ENCODE assay signal across 14 mouse cellular contexts in the genomic region with DNA sequence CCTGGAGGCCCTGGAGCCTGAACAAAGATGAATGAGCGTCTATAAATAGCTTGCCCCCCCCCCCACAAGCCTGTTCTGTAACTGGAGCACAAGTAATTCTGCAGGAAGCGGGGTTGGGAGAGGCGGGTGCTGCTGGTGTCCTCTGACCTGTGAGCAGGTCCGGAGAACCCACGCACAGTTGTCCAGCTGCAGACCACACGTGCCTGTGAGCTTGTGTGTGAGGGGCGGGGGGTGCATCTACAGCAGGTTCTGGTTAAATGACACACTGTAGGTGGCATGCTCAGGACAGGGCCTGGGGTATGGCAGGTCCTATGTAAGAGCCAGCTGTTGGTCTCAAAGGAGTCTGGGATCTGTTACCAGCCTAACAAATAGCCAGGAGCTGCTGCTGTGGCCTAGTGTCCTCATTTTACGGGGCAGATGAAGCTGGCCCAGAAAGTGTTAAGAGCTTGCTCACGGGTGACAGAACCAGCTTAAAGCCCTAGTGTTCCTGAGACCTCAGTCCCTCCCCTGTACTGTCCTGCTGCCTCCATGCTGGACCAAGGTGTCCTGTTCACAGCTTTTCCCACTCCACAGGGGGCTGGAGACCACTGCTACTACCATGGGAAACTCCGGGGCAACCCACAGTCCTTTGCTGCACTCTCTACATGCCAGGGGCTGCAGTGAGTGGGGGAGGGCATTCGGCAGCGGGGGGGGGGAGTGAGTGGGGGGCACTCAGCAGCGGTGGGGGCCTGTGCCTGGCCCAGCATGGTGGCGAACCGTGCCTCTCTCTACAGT. TPM values are rescaled to one million over a fixed set of nuclear protein-coding genes. Genes with fewer than 3 reads are reported as not detected.
DNase-seq lines count a peak whose midpoint lies in the region; ATAC-seq and TF ChIP-seq lines count a peak whose summit lies in the region.
"Had no signal": no experiment of that assay in that cellular context is flagged by ENCODE, and none has a peak within 500 bp of the region (broad histone marks: within the 10 kb centered on the region; RNA-seq: fewer than 3 reads in every experiment).

No protein-coding gene starts in this region.

- no peak for ATAC-seq in heart, embryonic 12.5 days (ENCODE audit: insufficient number of reproducible peaks, low FRiP score)
- ATAC-seq in midbrain, embryonic 13.5 days, result no peak
- ATAC-seq in midbrain, postnatal 0 days (ENCODE audit: low FRiP score), result no peak
- ATAC-seq in embryonic facial prominence, embryonic 11.5 days (replicated peaks; ENCODE audit: insufficient number of reproducible peaks, low FRiP score, low TSS enrichment, low read depth), result no peak
- no peak for ATAC-seq in neural tube, embryonic 15.5 days (ENCODE audit: low FRiP score)

- H3K4me1 ChIP-seq in heart, embryonic 12.5 days (replicated peaks), result peaks cover 41% of the 10 kb centered on the region
- peaks cover 69% of the 10 kb centered on the region for H3K4me1 ChIP-seq in midbrain, embryonic 13.5 days (replicated peaks)
- peaks cover 5% of the 10 kb centered on the region; the same call in 1 of the 2 replicates for H3K4me1 ChIP-seq in midbrain, postnatal 0 days (ENCODE audit: insufficient read depth, low read length)
- peaks cover 24% of the 10 kb centered on the region for H3K4me1 ChIP-seq in embryonic facial prominence, embryonic 11.5 days (ENCODE audit: control insufficient read depth, insufficient read depth, low read length)
- peaks cover 54% of the 10 kb centered on the region for H3K4me1 ChIP-seq in neural tube, embryonic 15.5 days

- intact Hi-C loops in heart, postnatal 14 days (cut with DNase I), result loop anchor here (5.0 kb wide), 1 partner anchor 221 kb away; no protein-coding TSS in a partner anchor

- no peak for TF ChIP-seq CTCF in midbrain, postnatal 0 days (IDR thresholded peaks at IDR 0.05)

- DNase-seq in heart, postnatal 14 days, result no peak
- no peak for DNase-seq in midbrain, postnatal 0 days (ENCODE audit: low spot score)
- DNase-seq in embryonic facial prominence, embryonic 11.5 days (ENCODE audit: low spot score), result peak; percentile 39
- DNase-seq in MN1 (ENCODE audit: low spot score), result no peak
- no peak for DNase-seq in layer of hippocampus, postnatal 36 days
- DNase-seq: adrenal gland, adult 8-10 months; kidney, adult 2 months; liver; lung, postnatal 4 days; thymus, postnatal 14 days had no signal

- H3K4me3 ChIP-seq in heart, embryonic 12.5 days, result no peak overlapping the region
- H3K4me3 ChIP-seq in midbrain, embryonic 13.5 days (replicated peaks), result no peak overlapping the region
- no peak overlapping the region for H3K4me3 ChIP-seq in midbrain, postnatal 0 days (ENCODE audit: low read depth, low read length)
- H3K4me3 ChIP-seq in embryonic facial prominence, embryonic 11.5 days (ENCODE audit: low read depth, low read length), result no peak overlapping the region
- no peak overlapping the region for H3K4me3 ChIP-seq in neural tube, embryonic 15.5 days (replicated peaks)

- H3K27me3 ChIP-seq in heart, embryonic 12.5 days (replicated peaks), result peaks cover 23% of the 10 kb centered on the region
- H3K27me3 ChIP-seq in midbrain, embryonic 13.5 days, result no peaks in the 10 kb centered on the region
- H3K27me3 ChIP-seq in midbrain, postnatal 0 days (ENCODE audit: insufficient read depth, low read length), result no peaks in the 10 kb centered on the region
- no peaks in the 10 kb centered on the region for H3K27me3 ChIP-seq in embryonic facial prominence, embryonic 11.5 days (ENCODE audit: control insufficient read depth, insufficient read depth, low read length)
- no peaks in the 10 kb centered on the region for H3K27me3 ChIP-seq in neural tube, embryonic 15.5 days (replicated peaks)

- peak overlapping the region; percentile 7; the same call in 1 of the 2 replicates for H3K4me2 ChIP-seq in heart, embryonic 12.5 days
- 0 out of 2 replicates have a peak overlapping the region, but pooled peaks have one; percentile 1 for H3K4me2 ChIP-seq in midbrain, embryonic 13.5 days (replicated peaks)
- H3K4me2 ChIP-seq in midbrain, postnatal 0 days (ENCODE audit: low read depth, low read length, poor library complexity, severe bottlenecking), result no peak overlapping the region
- H3K4me2 ChIP-seq in embryonic facial prominence, embryonic 11.5 days (ENCODE audit: low read depth, low read length), result no peak overlapping the region
- no peak overlapping the region for H3K4me2 ChIP-seq in neural tube, embryonic 15.5 days

- 27% methylated on average over 15 of the region's 15 CpGs for WGBS in heart, embryonic 12.5 days
- WGBS in midbrain, embryonic 13.5 days, result 55% methylated on average over 15 of the region's 15 CpGs
- WGBS in midbrain, postnatal 0 days, result 51% methylated on average over 15 of the region's 15 CpGs
- WGBS in embryonic facial prominence, embryonic 11.5 days, result 29% methylated on average over 15 of the region's 15 CpGs
- WGBS in neural tube, embryonic 15.5 days, result 52% methylated on average over 15 of the region's 15 CpGs

- no peaks in the 10 kb centered on the region for H3K36me3 ChIP-seq in heart, embryonic 12.5 days
- H3K36me3 ChIP-seq in midbrain, embryonic 13.5 days, result peaks cover 1% of the 10 kb centered on the region
- peaks cover 4% of the 10 kb centered on the region; the same call in 1 of the 2 replicates for H3K36me3 ChIP-seq in midbrain, postnatal 0 days (ENCODE audit: insufficient read depth, low read length)
- H3K36me3 ChIP-seq in embryonic facial prominence, embryonic 11.5 days (replicated peaks; ENCODE audit: control insufficient read depth, insufficient read depth, low read depth, low read length), result no peaks in the 10 kb centered on the region
- H3K36me3 ChIP-seq in neural tube, embryonic 15.5 days, result no peaks in the 10 kb centered on the region; the same call in none of the 2 replicates

- peak overlapping the region; percentile 39 for H3K27ac ChIP-seq in heart, embryonic 12.5 days (ENCODE audit: poor library complexity, severe bottlenecking)
- peak overlapping the region; percentile 39 for H3K27ac ChIP-seq in midbrain, embryonic 13.5 days
- H3K27ac ChIP-seq in midbrain, postnatal 0 days (ENCODE audit: low read depth, low read length), result no peak overlapping the region
- peak overlapping the region; percentile 20; the same call in 1 of the 2 replicates for H3K27ac ChIP-seq in embryonic facial prominence, embryonic 11.5 days (replicated peaks; ENCODE audit: low read depth, low read length)
- H3K27ac ChIP-seq in neural tube, embryonic 15.5 days (replicated peaks), result no peak overlapping the region

- peak overlapping the region; percentile 22; the same call in 1 of the 2 replicates for H3K9ac ChIP-seq in heart, embryonic 12.5 days
- 0 out of 2 replicates have a peak overlapping the region, but pooled peaks have one; percentile 3 for H3K9ac ChIP-seq in midbrain, embryonic 13.5 days (replicated peaks)
- H3K9ac ChIP-seq in midbrain, postnatal 0 days (replicated peaks; ENCODE audit: low read length, poor library complexity, severe bottlenecking), result no peak overlapping the region
- no peak overlapping the region for H3K9ac ChIP-seq in embryonic facial prominence, embryonic 11.5 days (replicated peaks; ENCODE audit: low read length)
- H3K9ac ChIP-seq in neural tube, embryonic 15.5 days (replicated peaks), result 0 out of 2 replicates have a peak overlapping the region, but pooled peaks have one; percentile 5

- no peaks in the 10 kb centered on the region for H3K9me3 ChIP-seq in heart, embryonic 12.5 days (replicated peaks)
- no peaks in the 10 kb centered on the region for H3K9me3 ChIP-seq in midbrain, embryonic 13.5 days
- H3K9me3 ChIP-seq in midbrain, postnatal 0 days (ENCODE audit: low read length), result no peaks in the 10 kb centered on the region
- H3K9me3 ChIP-seq in embryonic facial prominence, embryonic 11.5 days (replicated peaks; ENCODE audit: control insufficient read depth, low read length), result no peaks in the 10 kb centered on the region
- no peaks in the 10 kb centered on the region for H3K9me3 ChIP-seq in neural tube, embryonic 15.5 days (replicated peaks)

RNA-seq across cellular contexts. Expression of a gene that starts 9.6 kb away (rescaled TPM):
- polyA plus RNA-seq in heart, embryonic 12.5 days (2016; fragmentation: Nextera tagmentation; extraction: Ambion mirVana), result 9.1 and 10.0 TPM in 2 replicates
- 1 to 10 TPM; 4.0 to 4.4 TPM for total RNA-seq in heart, postnatal 14 days (2021)
- 31.8 and 32.8 TPM in 2 replicates for polyA plus RNA-seq in midbrain, embryonic 13.5 days (2015; fragmentation: Nextera tagmentation; extraction: Ambion mirVana)
- 43.8 and 46.9 TPM in 2 replicates for total RNA-seq in midbrain, postnatal 0 days (2014; rRNA removed)
- 21.5 and 22.3 TPM in 2 replicates for polyA plus RNA-seq in midbrain, postnatal 0 days (2015; fragmentation: Nextera tagmentation; extraction: Ambion mirVana)
- polyA plus RNA-seq in embryonic facial prominence, embryonic 11.5 days (2014; fragmentation: Nextera tagmentation; extraction: Ambion mirVana), result 13.9 and 16.3 TPM in 2 replicates
- 28.3 and 34.0 TPM in 2 replicates for polyA plus RNA-seq in neural tube, embryonic 15.5 days (2015; fragmentation: Nextera tagmentation; extraction: Ambion mirVana)
- 100 to 1,000 TPM; 188 to 201 TPM for total RNA-seq in layer of hippocampus, postnatal 36 days (2021)

RNA-seq across cellular contexts. Expression of a gene that starts 48.7 kb away (rescaled TPM):
- 69.9 and 72.1 TPM in 2 replicates for polyA plus RNA-seq in heart, embryonic 12.5 days (2016; fragmentation: Nextera tagmentation; extraction: Ambion mirVana)
- total RNA-seq in heart, postnatal 14 days (2021), result 10 to 100 TPM; 37.7 to 42.6 TPM
- 49.6 and 53.3 TPM in 2 replicates for polyA plus RNA-seq in midbrain, embryonic 13.5 days (2015; fragmentation: Nextera tagmentation; extraction: Ambion mirVana)
- total RNA-seq in midbrain, postnatal 0 days (2014; rRNA removed), result 18.1 and 18.8 TPM in 2 replicates
- polyA plus RNA-seq in midbrain, postnatal 0 days (2015; fragmentation: Nextera tagmentation; extraction: Ambion mirVana), result 14.8 and 17.8 TPM in 2 replicates
- polyA plus RNA-seq in embryonic facial prominence, embryonic 11.5 days (2014; fragmentation: Nextera tagmentation; extraction: Ambion mirVana), result 90.5 and 97.0 TPM in 2 replicates
- polyA plus RNA-seq in neural tube, embryonic 15.5 days (2015; fragmentation: Nextera tagmentation; extraction: Ambion mirVana), result 31.9 and 32.8 TPM in 2 replicates
- total RNA-seq in layer of hippocampus, postnatal 36 days (2021), result 1 to 10 TPM; 5.1 TPM
- total RNA-seq: common myeloid progenitor, adult 5-6 weeks had no signal

Comparison
In these comparisons a context has a peak if more than half of its experiments do, and no peak if none do; other contexts are left out.
1. H3K27ac ChIP-seq: peak in heart, embryonic 12.5 days (single experiment), midbrain, embryonic 13.5 days (single experiment) and embryonic facial prominence, embryonic 11.5 days (single experiment); none in midbrain, postnatal 0 days (single experiment) and neural tube, embryonic 15.5 days (single experiment).
2. H3K4me2 ChIP-seq: peak in heart, embryonic 12.5 days (single experiment) and midbrain, embryonic 13.5 days (single experiment); none in midbrain, postnatal 0 days (single experiment), embryonic facial prominence, embryonic 11.5 days (single experiment) and neural tube, embryonic 15.5 days (single experiment).
3. H3K9ac ChIP-seq: peak in heart, embryonic 12.5 days (single experiment), midbrain, embryonic 13.5 days (single experiment) and neural tube, embryonic 15.5 days (single experiment); none in midbrain, postnatal 0 days (single experiment) and embryonic facial prominence, embryonic 11.5 days (single experiment).